Mouse (Mus musculus) Patski (cell line): ENCODE data around the gene Psmb6. TPM values are rescaled to one million over a fixed set of nuclear protein-coding genes. Genes with fewer than 3 reads are reported as not detected.
"Not testable (repeated sequence)": the region's sequence is repeated elsewhere in the genome, so short reads cannot be mapped to it uniquely, and the experiment has no call there.

Source experiments
- ATAC-seq: fragments of 100-300 bp; one replicate; pipeline ENCODE4 v1.8.0; 2021
- CTCF ChIA-PET: fragments of 350-600 bp; sonication (Branson Sonifier 250); formaldehyde crosslinking; loops from one replicate; lab custom pipeline; 2022; ENCODE audit warnings: inconsistent platforms; lab: Charles Lee
- POLR2A ChIA-PET: fragments of 350-600 bp; sonication (Branson Sonifier 250); formaldehyde crosslinking; loops from one replicate; lab custom pipeline; 2022; ENCODE audit warnings: antibody characterized with exemption, inconsistent platforms; lab: Charles Lee
- DNase-seq: peaks from one replicate; pipeline ENCODE4 v3.0.0-alpha.2; 2011; ENCODE audit warnings: low read depth, low spot score
- H3K27me3 ChIP-seq: fragments of 371-371 bp; one replicate; pipeline ENCODE4 v1.5.1; 2021
- CTCF ChIP-seq: fragments of 100-300 bp; IDR thresholded peaks from one replicate; pipeline ENCODE4 v1.5.1; 2021
- in situ Hi-C: fragments of 300-500 bp; cut with MboI; formaldehyde crosslinking; loops from 3 replicates; pipeline ENCODE4 v1.11.1; 2018; ENCODE audit warnings: low pct_unique_long_range_greater_than_20kb, mixed read lengths
- polyA plus RNA-seq: library from polyadenylated mRNA; unstranded; gene quantifications from one replicate; pipeline ENCODE4 v1.2.3, GENCODE M21; 2021

Psmb6 gene
- polyA plus RNA-seq, 1 experiment from 2014 or later = 323 TPM

- H3K27me3 ChIP-seq = no peaks in the 10 kb centered on the region
- ChIA-PET CTCF (interaction anchor here (1.0 to 1.9 kb wide), 3 partner anchors 67 to 108 kb away, joined by 3 to 6 read pairs (median 5); partner anchors contain the start of gene Med11), POLR2A (interaction anchor here (0.6 to 0.7 kb wide), 2 partner anchors 12 to 85 kb away, joined by 3 to 4 read pairs; no protein-coding TSS in a partner anchor)
- in situ Hi-C loops = loop anchor here (5.0 kb wide), 2 partner anchors 88 to 233 kb away; no protein-coding TSS in a partner anchor
- ATAC-seq = no peak
- no peak for DNase-seq
- TF ChIP-seq CTCF = no peak
Observed at GRCm38 (mm10) chr11:70518923-70519322, 6.2 kb upstream of the Psmb6 start, which contains the start of gene Gltpd2. Gene Gltpd2 (plus strand): TSS chr11:70519196.

- ATAC-seq = no peak
- H3K27me3 ChIP-seq = no peaks in the 10 kb centered on the region
- POLR2A ChIA-PET = interaction anchor here (1.0 kb wide), 1 partner anchor 90 kb away, joined by 3 read pairs; no protein-coding TSS in a partner anchor
Observed at GRCm38 (mm10) chr11:70520178-70520769, 4.9 kb upstream of the Psmb6 start.

GRCm38 (mm10) chr11:70523306-70523989, 1.7 kb upstream of the Psmb6 start:
- CTCF ChIA-PET = interaction anchor here (0.6 kb wide), 1 partner anchor 223 kb away, joined by 3 read pairs; no protein-coding TSS in a partner anchor
- POLR2A ChIA-PET = not testable (repeated sequence)

More at GRCm38 (mm10) chr11:70520178-70520769, 4.9 kb upstream of the Psmb6 start:
- no peak for DNase-seq
- CTCF ChIA-PET = interaction anchor here (1.3 kb wide), 1 partner anchor 68 kb away, joined by 4 read pairs; no protein-coding TSS in a partner anchor
- TF ChIP-seq CTCF = no peak
- in situ Hi-C loops = no loop called here

GRCm38 (mm10) chr11:70524782-70525181, 385 bp upstream of the Psmb6 start:
- ChIA-PET CTCF (interaction anchor here (0.9 to 2.2 kb wide), 2 partner anchors 73 to 233 kb away, joined by 3 to 6 read pairs; no protein-coding TSS in a partner anchor), POLR2A (interaction anchor here (0.6 to 0.8 kb wide), 4 partner anchors 61 to 598 kb away, joined by 3 to 9 read pairs (median 3); no protein-coding TSS in a partner anchor)
- in situ Hi-C loops = no loop called here
- ATAC-seq = no peak
- H3K27me3 ChIP-seq = no peaks in the 10 kb centered on the region
- no peak for TF ChIP-seq CTCF
- DNase-seq = no peak

More at GRCm38 (mm10) chr11:70523306-70523989, 1.7 kb upstream of the Psmb6 start:
- ATAC-seq, H3K27me3 ChIP-seq, DNase-seq, in situ Hi-C loops: not testable (repeated sequence)

GRCm38 (mm10) chr11:70525726-70526125, 559 bp downstream of the Psmb6 start:
- ATAC-seq = no peak
- in situ Hi-C loops = no loop called here
- no peaks in the 10 kb centered on the region for H3K27me3 ChIP-seq
- ChIA-PET POLR2A (no interaction called here), CTCF (interaction anchor here (2.2 kb wide), 1 partner anchor 72 kb away, joined by 6 read pairs; no protein-coding TSS in a partner anchor)
- no peak for DNase-seq
- no peak for TF ChIP-seq CTCF

- in situ Hi-C loops = no loop called here
Observed at GRCm38 (mm10) chr11:70526211-70526610, 1.0 kb downstream of the Psmb6 start.

GRCm38 (mm10) chr11:70528610-70529009, 3.4 kb downstream of the Psmb6 start:
- in situ Hi-C loops = no loop called here
- CTCF ChIA-PET = no interaction called here

More at GRCm38 (mm10) chr11:70526211-70526610, 1.0 kb downstream of the Psmb6 start:
- CTCF ChIA-PET = interaction anchor here (2.2 kb wide), 1 partner anchor 72 kb away, joined by 6 read pairs; no protein-coding TSS in a partner anchor
- TF ChIP-seq CTCF = no peak
- no peak for ATAC-seq
- POLR2A ChIA-PET = no interaction called here
- no peak for DNase-seq
- H3K27me3 ChIP-seq = no peaks in the 10 kb centered on the region

GRCm38 (mm10) chr11:70531065-70531464, 5.9 kb downstream of the Psmb6 start:
- POLR2A ChIA-PET = not testable (repeated sequence)

More at GRCm38 (mm10) chr11:70528610-70529009, 3.4 kb downstream of the Psmb6 start:
- no peak for TF ChIP-seq CTCF
- POLR2A ChIA-PET = interaction anchor here (0.5 to 1.3 kb wide), 3 partner anchors 10 to 1602 kb away, joined by 3 to 4 read pairs (median 3); no protein-coding TSS in a partner anchor
- H3K27me3 ChIP-seq = no peaks in the 10 kb centered on the region
- ATAC-seq (no peak), DNase-seq (no peak)

GRCm38 (mm10) chr11:70532839-70533238, 7.7 kb downstream of the Psmb6 start, which contains the start of gene Gm40193:
Gene Gm40193 (minus strand): TSS chr11:70532939.
- ChIA-PET POLR2A (no interaction called here), CTCF (no interaction called here)
- in situ Hi-C loops = no loop called here
- no peaks in the 10 kb centered on the region for H3K27me3 ChIP-seq
- DNase-seq (no peak), ATAC-seq (no peak)
- TF ChIP-seq CTCF = no peak

More at GRCm38 (mm10) chr11:70531065-70531464, 5.9 kb downstream of the Psmb6 start:
- ATAC-seq, in situ Hi-C loops, H3K27me3 ChIP-seq, DNase-seq, CTCF ChIA-PET: not testable (repeated sequence)

- TF ChIP-seq CTCF = no peak
- ATAC-seq (no peak), DNase-seq (no peak)
- no peaks in the 10 kb centered on the region for H3K27me3 ChIP-seq
- in situ Hi-C loops = no loop called here
- ChIA-PET CTCF (no interaction called here), POLR2A (interaction anchor here (1.4 kb wide), 1 partner anchor 11 kb away, joined by 4 read pairs; no protein-coding TSS in a partner anchor)
Observed at GRCm38 (mm10) chr11:70539423-70539822, 14.3 kb downstream of the Psmb6 start.
